Mouse (Mus musculus) ES-E14 (cell line): ENCODE measurements around the gene Wdr66. TPM values are rescaled to one million over a fixed set of nuclear protein-coding genes. Genes with fewer than 3 reads are reported as not detected.

Source experiments
- DNase-seq: peaks from one replicate; pipeline ENCODE4 v3.0.0-alpha.2; 2013; ENCODE audit warnings: low read depth, low spot score
- H3K27ac ChIP-seq: 2 replicates; pipeline ENCODE4 v1.5.1; 2012; ENCODE audit warnings: low read depth, mild to moderate bottlenecking, low read length, moderate library complexity, mixed read lengths; ENCODE audit not compliant: poor library complexity, insufficient read depth, severe bottlenecking
- H3K36me3 ChIP-seq: 2 replicates; pipeline ENCODE4 v1.6.1; 2012; ENCODE audit warnings: mild to moderate bottlenecking, low read length, moderate library complexity, mixed read lengths; ENCODE audit not compliant: control insufficient read depth, poor library complexity, insufficient read depth, severe bottlenecking
- H3K4me1 ChIP-seq, 2 experiments: fragments of 150-350 bp in 1 of 2; sonication (generic) in 1 of 2; 2 replicates each; pipeline ENCODE4 v1.6.1; 2012; ENCODE audit warnings: low read length in 2 of 2, mild to moderate bottlenecking in 1 of 2, mixed read lengths in 1 of 2; ENCODE audit not compliant: control insufficient read depth in 2 of 2, insufficient read depth in 2 of 2, poor library complexity in 1 of 2
- H3K4me3 ChIP-seq, 2 experiments: fragments of 150-350 bp in 1 of 2; sonication (generic) in 1 of 2; 2 replicates each; pipeline ENCODE4 v1.5.1; 2012; ENCODE audit warnings: low read length in 2 of 2, low read depth in 1 of 2, mild to moderate bottlenecking in 1 of 2, mixed read lengths in 1 of 2; ENCODE audit not compliant: insufficient read depth in 1 of 2, poor library complexity in 1 of 2, severe bottlenecking in 1 of 2
- H3K9ac ChIP-seq: 2 replicates; pipeline ENCODE4 v1.6.1; 2012; ENCODE audit warnings: low read depth, mild to moderate bottlenecking, low read length, mixed read lengths; ENCODE audit not compliant: poor library complexity, insufficient read depth, severe bottlenecking
- H3K9me3 ChIP-seq: fragments of 150-350 bp; sonication (generic); 2 replicates; pipeline ENCODE4 v1.6.1; 2012; ENCODE audit warnings: low read depth, mild to moderate bottlenecking, low read length; ENCODE audit not compliant: control insufficient read depth, insufficient read depth
- CHD2 ChIP-seq: IDR thresholded peaks from 2 replicates; pipeline ENCODE4 v1.6.1; 2014; ENCODE audit warnings: mild to moderate bottlenecking, low read depth, low read length, inconsistent platforms
- HCFC1 ChIP-seq: IDR thresholded peaks from 2 replicates; pipeline ENCODE4 v1.6.1; 2012; ENCODE audit warnings: low read length, inconsistent platforms, borderline replicate concordance; ENCODE audit not compliant: insufficient read depth
- MAFK ChIP-seq: IDR thresholded peaks from 2 replicates; pipeline ENCODE4 v1.6.1; 2014; ENCODE audit warnings: mild to moderate bottlenecking, low read depth, low read length, inconsistent platforms; ENCODE audit not compliant: insufficient read depth
- ZC3H11A ChIP-seq: IDR thresholded peaks from 2 replicates; pipeline ENCODE4 v1.6.1; 2012; ENCODE audit warnings: low read depth, mild to moderate bottlenecking, inconsistent platforms, low read length, borderline replicate concordance
- ZNF384 ChIP-seq: IDR thresholded peaks from 2 replicates; pipeline ENCODE4 v1.6.1; 2012; ENCODE audit warnings: low read depth, low read length, inconsistent platforms
- in situ Hi-C, 2 experiments: fragments of 600-800 bp; cut with MboI; formaldehyde crosslinking; loops; one replicate each; pipeline ENCODE4 v1.15.1; 2025; ENCODE audit warnings: low sequenced_read_pairs in 2 of 2, inconsistent platforms in 1 of 2; ENCODE audit not compliant: unreplicated experiment in 2 of 2
- total RNA-seq: library from RNA; depleted of rRNA; stranded (reverse); fragments of 300-350 nt; gene quantifications from 2 replicates; pipeline ENCODE4 v1.2.3, GENCODE M21; 2012

Wdr66 gene
- total RNA-seq, 1 experiment = 0.36 TPM

DNA sequence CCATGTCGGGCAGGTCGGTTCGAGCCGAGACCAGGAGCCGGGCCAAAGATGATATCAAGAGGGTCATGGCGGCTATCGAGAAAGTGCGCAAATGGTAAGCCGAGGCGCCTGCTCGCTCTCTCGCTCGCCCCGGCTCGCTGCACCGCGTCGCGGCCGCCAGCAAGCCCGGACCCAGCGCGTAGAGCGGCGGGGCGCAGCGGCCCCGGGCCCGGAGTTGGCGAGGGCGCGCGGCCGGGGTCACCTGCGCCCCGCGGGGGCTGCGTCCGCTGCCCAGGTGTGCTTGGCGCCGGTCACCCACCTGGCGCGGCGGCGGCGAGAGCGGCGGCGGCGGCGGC, 92.7 kb downstream of the Wdr66 start:
- Histone ChIP-seq H3K9ac (peak overlapping the region; percentile 93), H3K4me3 (peak overlapping the region; percentile 85 to 94), H3K36me3 (peaks cover 2% of the 10 kb centered on the region; the same call in 1 of the 2 replicates), H3K4me1 (peaks cover 3 to 24% of the 10 kb centered on the region in 2 experiments; a peak in 3 of 4 replicates), H3K9me3 (no peaks in the 10 kb centered on the region), H3K27ac (peak overlapping the region; percentile 76)
- in situ Hi-C loops = no loop called here
- TF ChIP-seq ZC3H11A = no peak
- no peak for TF ChIP-seq ZNF384
- no peak for TF ChIP-seq HCFC1
- TF ChIP-seq CHD2 = no peak
- no peak for TF ChIP-seq MAFK
- no peak for DNase-seq

DNA sequence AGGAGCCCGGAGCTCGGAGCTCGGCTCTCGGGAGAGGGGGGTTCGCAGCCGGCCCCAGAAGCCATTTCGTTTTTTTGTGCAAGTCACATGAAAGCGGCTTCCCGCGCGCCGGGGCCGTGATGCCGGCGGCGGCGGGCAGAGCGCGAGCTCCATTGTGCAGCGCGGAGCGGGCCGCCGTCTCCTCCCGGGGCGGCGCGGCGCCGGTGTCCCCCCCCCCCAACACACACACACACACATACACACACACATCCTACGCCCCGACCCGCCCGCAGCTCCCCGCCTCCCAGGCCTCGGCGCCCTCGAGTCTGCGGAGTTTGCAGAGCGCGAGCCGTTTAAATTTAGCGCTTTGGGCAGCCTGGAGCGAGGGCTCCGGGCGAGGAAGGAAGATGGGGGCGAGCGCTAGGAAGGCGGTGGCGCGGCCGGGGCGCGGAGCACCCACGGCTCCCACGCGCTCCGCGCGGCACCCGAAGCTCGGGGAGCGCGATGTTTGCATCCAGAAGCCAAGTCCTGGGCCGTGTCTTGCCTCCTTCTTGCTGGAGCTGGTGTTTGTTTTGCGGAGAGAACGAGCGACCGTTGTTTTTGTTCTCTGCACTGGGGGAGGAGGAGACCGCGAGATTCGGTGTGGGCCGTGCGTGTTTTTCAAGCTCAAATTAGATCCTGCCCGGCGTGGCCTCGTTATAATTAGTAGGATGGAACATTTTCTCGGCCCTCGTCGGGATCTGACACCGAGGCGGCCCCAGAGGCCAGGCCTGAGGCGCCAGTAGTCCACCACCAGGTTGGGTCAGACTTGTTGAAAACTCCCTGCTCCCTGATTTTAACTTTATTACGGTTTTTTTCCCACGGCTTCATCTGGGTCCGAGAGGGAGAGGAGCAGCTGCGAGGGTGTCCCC, 93.3 kb downstream of the Wdr66 start:
- Histone ChIP-seq H3K36me3 (peaks cover 2% of the 10 kb centered on the region; the same call in 1 of the 2 replicates), H3K9me3 (no peaks in the 10 kb centered on the region), H3K27ac (peak overlapping the region; percentile 76), H3K4me3 (peak overlapping the region; percentile 85 to 94), H3K4me1 (peaks cover 5 to 24% of the 10 kb centered on the region in 2 experiments; a peak in 3 of 4 replicates), H3K9ac (peak overlapping the region; percentile 93)
- DNase-seq = no peak
- in situ Hi-C loops = no loop called here
- no peak for TF ChIP-seq HCFC1
- TF ChIP-seq ZNF384 = no peak
- TF ChIP-seq CHD2 = peak; percentile 32; the same call in 1 of the 2 replicates
- no peak for TF ChIP-seq ZC3H11A
- no peak for TF ChIP-seq MAFK

DNA sequence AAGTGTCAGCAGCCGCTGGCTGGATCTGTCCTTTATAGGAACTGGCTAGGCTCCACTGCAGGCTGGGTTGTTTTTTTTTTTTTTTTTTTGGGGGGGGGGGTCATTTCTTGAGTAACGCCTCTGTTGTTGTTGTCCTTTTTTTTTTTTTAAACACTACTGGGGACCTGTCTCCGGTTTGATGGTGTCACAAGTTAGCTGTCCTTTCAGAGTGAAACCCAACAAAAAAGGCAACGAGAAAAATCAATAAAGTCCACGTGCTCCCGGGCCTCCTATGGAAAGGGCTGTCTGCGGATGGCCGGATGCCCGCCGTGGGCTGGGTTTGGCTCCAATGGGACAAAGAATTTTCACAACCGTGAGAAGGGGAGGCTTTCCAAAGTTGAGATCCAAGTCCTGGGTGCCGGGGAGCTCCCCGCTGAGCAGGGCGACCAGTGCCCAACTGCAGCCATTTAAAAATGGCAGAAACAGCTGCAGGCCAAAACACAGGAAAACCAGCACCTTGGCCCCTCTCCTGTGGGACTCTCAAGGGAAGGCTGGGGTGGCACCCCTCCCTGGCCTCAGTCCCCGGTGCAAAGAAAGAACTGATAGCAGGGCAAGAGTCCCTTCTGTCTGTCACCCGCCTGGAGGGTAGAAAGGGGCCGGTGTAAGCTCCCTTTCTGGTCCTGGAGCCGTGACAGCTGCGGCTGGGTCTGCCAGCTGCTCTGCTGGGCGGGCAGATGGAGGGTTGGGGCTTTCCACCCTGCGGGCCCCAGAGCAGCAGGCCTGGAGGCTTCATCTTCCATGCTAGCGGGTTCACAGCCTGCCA, 94.2 kb downstream of the Wdr66 start:
- in situ Hi-C loops = no loop called here
- H3K9me3 ChIP-seq = no peaks in the 10 kb centered on the region
- H3K36me3 ChIP-seq = peaks cover 2% of the 10 kb centered on the region; the same call in 1 of the 2 replicates
- peak overlapping the region; percentile 85 to 94 for H3K4me3 ChIP-seq
- H3K27ac ChIP-seq = no peak overlapping the region
- no peak for DNase-seq
- TF ChIP-seq CHD2 (no peak), ZNF384 (peak; percentile 81)
- H3K9ac ChIP-seq = peak overlapping the region; percentile 93
- peaks cover 5 to 28% of the 10 kb centered on the region in 2 experiments; a peak in 3 of 4 replicates for H3K4me1 ChIP-seq

DNA sequence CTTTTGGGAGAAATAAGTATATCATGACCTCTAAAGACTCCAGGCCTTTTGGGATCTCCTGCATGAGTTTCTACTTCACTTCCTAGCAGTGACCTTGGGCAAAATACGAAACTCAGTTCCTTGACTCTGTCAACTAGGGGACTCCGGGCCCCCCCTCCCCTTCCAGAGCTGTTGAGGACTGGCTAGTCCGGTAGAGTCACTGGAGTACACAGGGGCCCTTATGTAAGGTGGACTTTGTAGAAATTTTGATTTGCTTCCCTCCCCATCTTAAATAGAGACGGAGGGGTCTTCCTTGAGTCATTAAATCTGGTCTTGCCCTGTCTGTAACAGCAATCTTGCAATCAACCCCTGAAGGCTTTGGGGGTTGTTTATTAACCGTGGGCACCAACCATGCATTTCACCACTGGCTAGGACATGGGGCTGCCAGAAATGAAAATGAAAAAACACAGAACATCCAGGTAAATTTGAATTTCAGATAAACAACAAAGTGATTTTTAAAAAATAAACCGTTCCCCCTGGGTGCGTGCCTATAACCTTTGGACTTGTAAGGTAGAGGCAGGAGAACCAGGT, 94.9 kb downstream of the Wdr66 start:
- Histone ChIP-seq H3K36me3 (peaks cover 2% of the 10 kb centered on the region; the same call in 1 of the 2 replicates), H3K4me3 (peak overlapping the region in 1 of 2 experiments; percentile 28; a peak in 1 of 4 replicates)
- in situ Hi-C loops = no loop called here

More for the DNA sequence above, 94.9 kb downstream of the Wdr66 start:
- Histone ChIP-seq H3K9ac (no peak overlapping the region), H3K9me3 (no peaks in the 10 kb centered on the region), H3K27ac (no peak overlapping the region), H3K4me1 (peaks cover 5 to 28% of the 10 kb centered on the region in 2 experiments; a peak in 3 of 4 replicates)
- DNase-seq = no peak
- TF ChIP-seq MAFK (no peak), ZNF384 (no peak), ZC3H11A (no peak), HCFC1 (no peak), CHD2 (no peak)
